ENCODE assay signal across 17 mouse cellular contexts in the genomic region with DNA sequence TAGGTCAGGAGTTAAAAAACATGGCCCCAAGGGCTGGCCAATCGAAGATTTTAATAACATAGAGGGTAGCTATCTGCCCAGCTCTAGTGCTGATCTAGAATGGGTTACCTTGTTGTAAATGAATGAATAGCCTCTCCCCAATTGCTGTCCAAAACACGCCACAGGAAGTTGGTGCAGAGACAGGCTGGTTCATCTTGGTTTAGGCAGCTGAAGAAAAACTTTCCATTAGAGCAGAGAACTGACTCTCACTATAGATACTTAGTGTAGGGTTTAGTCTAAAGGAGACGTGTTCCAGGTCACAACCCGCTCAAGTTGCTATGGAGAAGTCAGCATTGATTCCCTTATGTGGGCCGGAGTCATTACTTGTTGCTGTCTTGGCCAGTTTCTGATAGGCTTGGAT. TPM values are rescaled to one million over a fixed set of nuclear protein-coding genes. Genes with fewer than 3 reads are reported as not detected.
DNase-seq lines count a peak whose midpoint lies in the region; ATAC-seq and TF ChIP-seq lines count a peak whose summit lies in the region.
"Had no signal": no experiment of that assay in that cellular context is flagged by ENCODE, and none has a peak within 500 bp of the region (broad histone marks: within the 10 kb centered on the region; RNA-seq: fewer than 3 reads in every experiment).

No protein-coding gene starts in this region.

- H3K9ac ChIP-seq in heart, embryonic 16.5 days (ENCODE audit: low read length): no peak overlapping the region
- no peak overlapping the region for H3K9ac ChIP-seq in lung, postnatal 0 days (replicated peaks; ENCODE audit: low read depth)
- no peak overlapping the region for H3K9ac ChIP-seq in intestine, embryonic 15.5 days
- H3K9ac ChIP-seq: forebrain, postnatal 0 days; heart, embryonic 12.5 days; hindbrain, embryonic 15.5 days; liver, embryonic 12.5 days; neural tube, embryonic 15.5 days had no signal

- no peak for ATAC-seq in heart, embryonic 16.5 days (replicated peaks; ENCODE audit: extremely low read depth, insufficient read depth, low FRiP score)
- ATAC-seq in lung, postnatal 0 days: no peak
- ATAC-seq in intestine, embryonic 15.5 days: no peak
- ATAC-seq: forebrain, postnatal 0 days; liver, embryonic 12.5 days had no signal

- DNase-seq in heart, postnatal 25 days (ENCODE audit: low spot score): no peak
- no peak for DNase-seq in lung, postnatal 0 days (ENCODE audit: low spot score)
- DNase-seq in lung, adult 18-20 months: no peak
- DNase-seq in embryo, embryonic 10.5 days (ENCODE audit: low spot score): no peak
- DNase-seq in adipocyte (ENCODE audit: low spot score): no peak
- DNase-seq in right cerebral cortex, adult 2 months (ENCODE audit: low spot score in 2 of 2): no peak
- DNase-seq: cerebellum, adult 9-11 months; forebrain, postnatal 0 days; layer of hippocampus, adult 9-11 months; thymus, adult 2 months had no signal

- no peak overlapping the region for H3K4me3 ChIP-seq in heart, embryonic 16.5 days (ENCODE audit: low read length)
- H3K4me3 ChIP-seq in lung, postnatal 0 days (ENCODE audit: low read depth, low read length): no peak overlapping the region
- H3K4me3 ChIP-seq in intestine, embryonic 15.5 days (replicated peaks): no peak overlapping the region
- H3K4me3 ChIP-seq: heart, embryonic 12.5 days; hindbrain, embryonic 15.5 days; liver, embryonic 12.5 days; neural tube, embryonic 15.5 days had no signal

- H3K4me1 ChIP-seq in heart, embryonic 16.5 days (ENCODE audit: control insufficient read depth, insufficient read depth, low read length): peaks cover 38% of the 10 kb centered on the region
- H3K4me1 ChIP-seq in lung, postnatal 0 days (ENCODE audit: insufficient read depth, low read depth, low read length): peaks cover 9% of the 10 kb centered on the region; the same call in 1 of the 2 replicates
- H3K4me1 ChIP-seq in intestine, embryonic 15.5 days (replicated peaks): peaks cover 43% of the 10 kb centered on the region

- no peaks in the 10 kb centered on the region for H3K27me3 ChIP-seq in heart, embryonic 16.5 days (ENCODE audit: control insufficient read depth, insufficient read depth, low read length)
- H3K27me3 ChIP-seq in lung, postnatal 0 days (replicated peaks; ENCODE audit: insufficient read depth, low read length): no peaks in the 10 kb centered on the region
- H3K27me3 ChIP-seq in intestine, embryonic 15.5 days (replicated peaks): no peaks in the 10 kb centered on the region
- H3K27me3 ChIP-seq: heart, embryonic 12.5 days; hindbrain, embryonic 15.5 days; liver, embryonic 12.5 days; neural tube, embryonic 15.5 days had no signal

- no peak for TF ChIP-seq EP300 in lung, postnatal 0 days (IDR thresholded peaks at IDR 0.05)

- no peak overlapping the region for H3K4me2 ChIP-seq in heart, embryonic 16.5 days (ENCODE audit: low read depth, low read length)
- H3K4me2 ChIP-seq in lung, postnatal 0 days (replicated peaks; ENCODE audit: low read depth, low read length): no peak overlapping the region
- H3K4me2 ChIP-seq in intestine, embryonic 15.5 days (replicated peaks): no peak overlapping the region
- H3K4me2 ChIP-seq: heart, embryonic 12.5 days; hindbrain, embryonic 15.5 days; liver, embryonic 12.5 days; midbrain, embryonic 11.5 days; neural tube, embryonic 15.5 days had no signal

- no peak for TF ChIP-seq CTCF in lung, postnatal 0 days (IDR thresholded peaks at IDR 0.05)

- WGBS in heart, embryonic 16.5 days: 74% methylated on average over 5 of the region's 5 CpGs
- 70% methylated on average over 5 of the region's 5 CpGs for WGBS in lung, postnatal 0 days
- 62% methylated on average over 5 of the region's 5 CpGs for WGBS in intestine, embryonic 15.5 days

- 0 out of 2 replicates have a peak, but pooled peaks cover 2% of the 10 kb centered on the region for H3K36me3 ChIP-seq in heart, embryonic 16.5 days (ENCODE audit: control insufficient read depth, insufficient read depth)
- no peaks in the 10 kb centered on the region for H3K36me3 ChIP-seq in lung, postnatal 0 days (ENCODE audit: insufficient read depth, low read length)
- 0 out of 2 replicates have a peak, but pooled peaks cover 6% of the 10 kb centered on the region for H3K36me3 ChIP-seq in intestine, embryonic 15.5 days
- H3K36me3 ChIP-seq: hindbrain, embryonic 15.5 days; neural tube, embryonic 15.5 days had no signal

- intact Hi-C loops in heart, postnatal 25 days (cut with DNase I): no loop called here

- H3K9me3 ChIP-seq in heart, embryonic 16.5 days (replicated peaks; ENCODE audit: control insufficient read depth, low read length): no peaks in the 10 kb centered on the region
- H3K9me3 ChIP-seq in lung, postnatal 0 days (ENCODE audit: low read length): no peaks in the 10 kb centered on the region
- no peaks in the 10 kb centered on the region for H3K9me3 ChIP-seq in intestine, embryonic 15.5 days
- H3K9me3 ChIP-seq: heart, embryonic 12.5 days; hindbrain, embryonic 15.5 days; neural tube, embryonic 15.5 days had no signal

- peak overlapping the region; percentile 41; the same call in 1 of the 2 replicates for H3K27ac ChIP-seq in heart, embryonic 16.5 days (ENCODE audit: low read length)
- 0 out of 2 replicates have a peak overlapping the region, but pooled peaks have one; percentile 22 for H3K27ac ChIP-seq in lung, postnatal 0 days (ENCODE audit: low read length)
- H3K27ac ChIP-seq in intestine, embryonic 15.5 days: peak overlapping the region; percentile 51
- H3K27ac ChIP-seq: hindbrain, embryonic 15.5 days; liver, embryonic 12.5 days; neural tube, embryonic 15.5 days had no signal

RNA-seq across cellular contexts. Expression of gene Spred2, which starts 25.6 kb away (rescaled TPM):
- 4.1 and 4.5 TPM in 2 replicates for polyA plus RNA-seq in heart, embryonic 16.5 days (2015; fragmentation: Nextera tagmentation; extraction: Ambion mirVana)
- 10 to 100 TPM; 20.5 to 28.4 TPM for total RNA-seq in heart, postnatal 25 days (2021)
- polyA plus RNA-seq in lung, postnatal 0 days (2015; fragmentation: Nextera tagmentation; extraction: Ambion mirVana): 3.9 and 4.9 TPM in 2 replicates
- polyA plus RNA-seq in intestine, embryonic 15.5 days (2015; fragmentation: Nextera tagmentation; extraction: Ambion mirVana): 6.8 and 7.1 TPM in 2 replicates
